Mouse (Mus musculus): ENCODE data around the gene Aff1. TPM values are rescaled to one million over a fixed set of nuclear protein-coding genes. Genes with fewer than 3 reads are reported as not detected.

Gene Aff1
- polyA plus RNA-seq, 2 experiments: 7.0 to 17.1 TPM

DNA sequence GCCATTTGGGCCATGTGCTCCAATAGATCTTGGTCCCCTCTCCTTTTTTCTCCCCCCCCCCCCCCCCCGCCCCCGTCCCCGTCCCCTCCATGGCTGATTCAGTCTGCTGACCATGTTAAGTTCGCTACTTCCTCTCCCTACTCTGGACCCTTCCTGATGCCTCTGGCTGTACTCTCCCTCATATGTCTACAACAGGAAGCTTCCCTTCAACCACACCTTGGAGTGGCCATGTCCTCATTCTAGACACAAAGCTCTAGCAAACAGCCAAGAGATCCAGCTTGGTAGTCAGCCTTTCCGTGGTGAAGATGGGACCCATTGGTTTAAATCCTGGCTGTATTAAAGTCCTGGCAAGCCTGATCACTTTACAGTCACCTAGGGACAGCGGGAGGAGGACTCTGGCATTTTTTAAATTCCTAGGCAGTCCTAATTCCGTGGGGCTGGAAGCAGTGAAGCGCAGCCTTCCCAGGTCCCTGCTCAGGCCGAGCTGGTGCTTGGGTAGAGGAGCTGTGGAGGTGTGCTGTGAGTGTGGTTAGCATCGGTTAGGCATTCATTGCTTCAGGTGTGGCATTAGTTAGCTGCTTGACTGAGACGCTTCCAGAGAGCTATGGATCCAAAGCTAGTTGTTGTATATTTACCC, 144.1 kb downstream of the Aff1 start:
- no peaks in the 10 kb centered on the region for H3K4me1 ChIP-seq (replicated peaks; ENCODE audit: control insufficient read depth in 2 of 2, insufficient read depth in 2 of 2, low read length in 1 of 2)
- no peak for TF ChIP-seq EP300 (IDR thresholded peaks at IDR 0.05; ENCODE audit: low read depth)
- TF ChIP-seq CTCF (IDR thresholded peaks at IDR 0.05; ENCODE audit: low read depth): no peak
- H3K4me2 ChIP-seq (ENCODE audit: low read depth): no peak overlapping the region
- H3K27ac ChIP-seq: no peak overlapping the region
- no peak overlapping the region for H3K4me3 ChIP-seq (ENCODE audit: insufficient read depth in 1 of 2, low read depth in 2 of 2, low read length in 2 of 2)
- WGBS (ENCODE audit: insufficient replicate concordance): 67% methylated on average over 11 of the region's 11 CpGs
- no peak for DNase-seq (ENCODE audit: low read depth in 3 of 3, low spot score in 3 of 3)
- no peak overlapping the region for H3K9ac ChIP-seq (replicated peaks)
- ATAC-seq (ENCODE audit: insufficient read depth): no peak
- H3K36me3 ChIP-seq (replicated peaks; ENCODE audit: control insufficient read depth, insufficient read depth, low read depth): peaks cover 87% of the 10 kb centered on the region
- no peaks in the 10 kb centered on the region for H3K27me3 ChIP-seq (ENCODE audit: control insufficient read depth, insufficient read depth, low read length)
- no peaks in the 10 kb centered on the region for H3K9me3 ChIP-seq (ENCODE audit: control insufficient read depth, low read length)

DNA sequence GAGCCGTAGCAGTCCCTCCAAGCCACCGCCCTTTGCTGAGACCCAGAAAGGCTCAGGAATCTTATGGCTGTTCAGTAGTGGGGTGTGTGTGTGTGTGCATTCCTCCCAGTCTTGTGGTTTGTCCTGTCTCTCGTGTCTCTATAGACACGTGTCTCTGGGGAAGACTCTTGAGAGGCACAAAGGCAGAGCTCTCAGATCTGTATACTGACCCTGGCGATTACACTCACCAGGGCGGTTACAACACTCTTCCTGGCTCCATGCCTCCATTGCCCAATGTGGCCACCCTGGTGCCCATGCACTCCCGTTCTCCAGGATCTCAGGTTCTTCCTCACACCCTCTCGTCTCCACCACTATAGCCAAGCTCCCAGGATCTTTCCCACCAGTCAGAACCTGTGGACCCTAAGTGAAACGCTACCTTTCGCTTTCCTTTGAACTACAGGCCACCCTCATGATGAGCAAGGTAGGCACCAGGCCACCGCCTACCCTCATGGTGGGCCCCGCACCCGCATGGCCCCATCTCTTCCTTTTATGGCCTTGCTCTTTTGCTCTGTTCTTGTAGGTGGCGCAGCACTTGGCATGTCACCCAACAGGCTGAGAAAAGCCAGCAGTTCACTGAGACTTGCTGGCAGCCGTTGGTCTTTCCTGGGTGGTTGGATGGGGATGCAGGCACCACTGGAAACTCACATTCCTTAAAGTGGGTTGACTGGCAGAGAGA, 146.5 kb downstream of the Aff1 start:
- H3K27ac ChIP-seq: no peak overlapping the region
- TF ChIP-seq EP300 (IDR thresholded peaks at IDR 0.05; ENCODE audit: low read depth) (no peak), CTCF (IDR thresholded peaks at IDR 0.05; ENCODE audit: low read depth) (no peak)
- WGBS (ENCODE audit: insufficient replicate concordance): 84% methylated on average over 15 of the region's 15 CpGs

GRCm38 (mm10) chr5:103839265-103839626, 147.1 kb downstream of the Aff1 start:
- Histone ChIP-seq H3K9me3 (ENCODE audit: control insufficient read depth, low read length) (no peaks in the 10 kb centered on the region), H3K36me3 (replicated peaks; ENCODE audit: control insufficient read depth, insufficient read depth, low read depth) (peaks cover 87% of the 10 kb centered on the region), H3K4me1 (replicated peaks; ENCODE audit: control insufficient read depth in 2 of 2, insufficient read depth in 2 of 2, low read length in 1 of 2) (no peaks in the 10 kb centered on the region), H3K4me3 (ENCODE audit: insufficient read depth in 1 of 2, low read depth in 2 of 2, low read length in 2 of 2) (no peak overlapping the region), H3K27ac (no peak overlapping the region), H3K9ac (replicated peaks) (no peak overlapping the region), H3K27me3 (ENCODE audit: control insufficient read depth, insufficient read depth, low read length) (no peaks in the 10 kb centered on the region), H3K4me2 (ENCODE audit: low read depth) (no peak overlapping the region)
- no peak for DNase-seq (ENCODE audit: low read depth in 3 of 3, low spot score in 3 of 3)
- TF ChIP-seq CTCF (IDR thresholded peaks at IDR 0.05; ENCODE audit: low read depth): no peak
- no peak for TF ChIP-seq EP300 (IDR thresholded peaks at IDR 0.05; ENCODE audit: low read depth)
- WGBS (ENCODE audit: insufficient replicate concordance): 81% methylated on average over 3 of the region's 3 CpGs
- no peak for ATAC-seq (ENCODE audit: insufficient read depth)

More for the DNA sequence above, 146.5 kb downstream of the Aff1 start:
- no peaks in the 10 kb centered on the region for H3K27me3 ChIP-seq (ENCODE audit: control insufficient read depth, insufficient read depth, low read length)
- ATAC-seq (ENCODE audit: insufficient read depth) (no peak), DNase-seq (ENCODE audit: low read depth in 3 of 3, low spot score in 3 of 3) (no peak)
- peaks cover 87% of the 10 kb centered on the region for H3K36me3 ChIP-seq (replicated peaks; ENCODE audit: control insufficient read depth, insufficient read depth, low read depth)
- H3K4me2 ChIP-seq (ENCODE audit: low read depth): no peak overlapping the region
- H3K9ac ChIP-seq (replicated peaks): no peak overlapping the region
- H3K4me1 ChIP-seq (replicated peaks; ENCODE audit: control insufficient read depth in 2 of 2, insufficient read depth in 2 of 2, low read length in 1 of 2): no peaks in the 10 kb centered on the region
- no peaks in the 10 kb centered on the region for H3K9me3 ChIP-seq (ENCODE audit: control insufficient read depth, low read length)
- H3K4me3 ChIP-seq (ENCODE audit: insufficient read depth in 1 of 2, low read depth in 2 of 2, low read length in 2 of 2): no peak overlapping the region

GRCm38 (mm10) chr5:103843938-103844337, 151.8 kb downstream of the Aff1 start:
- Histone ChIP-seq H3K4me3 (ENCODE audit: insufficient read depth in 1 of 2, low read depth in 2 of 2, low read length in 2 of 2) (no peak overlapping the region), H3K4me2 (ENCODE audit: low read depth) (no peak overlapping the region), H3K9ac (replicated peaks) (no peak overlapping the region), H3K27me3 (ENCODE audit: control insufficient read depth, insufficient read depth, low read length) (no peaks in the 10 kb centered on the region), H3K9me3 (ENCODE audit: control insufficient read depth, low read length) (no peaks in the 10 kb centered on the region), H3K4me1 (replicated peaks; ENCODE audit: control insufficient read depth in 2 of 2, insufficient read depth in 2 of 2, low read length in 1 of 2) (no peaks in the 10 kb centered on the region), H3K36me3 (replicated peaks; ENCODE audit: control insufficient read depth, insufficient read depth, low read depth) (peaks cover 98% of the 10 kb centered on the region), H3K27ac (no peak overlapping the region)
- no peak for TF ChIP-seq EP300 (IDR thresholded peaks at IDR 0.05; ENCODE audit: low read depth)
- TF ChIP-seq CTCF (IDR thresholded peaks at IDR 0.05; ENCODE audit: low read depth): peak; percentile 69
- DNase-seq (ENCODE audit: low read depth in 3 of 3, low spot score in 3 of 3) (peak in 2 of 3 experiments; percentile 9 to 19), ATAC-seq (ENCODE audit: insufficient read depth) (no peak)
- WGBS (ENCODE audit: insufficient replicate concordance): 31% methylated on average over 1 of the region's 1 CpGs

- H3K9me3 ChIP-seq (ENCODE audit: control insufficient read depth, low read length): no peaks in the 10 kb centered on the region
- WGBS (ENCODE audit: insufficient replicate concordance): 90% methylated on average over 19 of the region's 19 CpGs
- no peak overlapping the region for H3K9ac ChIP-seq (replicated peaks)
- peaks cover 98% of the 10 kb centered on the region for H3K36me3 ChIP-seq (replicated peaks; ENCODE audit: control insufficient read depth, insufficient read depth, low read depth)
- TF ChIP-seq EP300 (IDR thresholded peaks at IDR 0.05; ENCODE audit: low read depth) (no peak), CTCF (IDR thresholded peaks at IDR 0.05; ENCODE audit: low read depth) (no peak)
- no peak overlapping the region for H3K27ac ChIP-seq
- no peak overlapping the region for H3K4me2 ChIP-seq (ENCODE audit: low read depth)
- no peak overlapping the region for H3K4me3 ChIP-seq (ENCODE audit: insufficient read depth in 1 of 2, low read depth in 2 of 2, low read length in 2 of 2)
- ATAC-seq (ENCODE audit: insufficient read depth): no peak
- no peak for DNase-seq (ENCODE audit: low read depth in 3 of 3, low spot score in 3 of 3)
- H3K4me1 ChIP-seq (replicated peaks; ENCODE audit: control insufficient read depth in 2 of 2, insufficient read depth in 2 of 2, low read length in 1 of 2): no peaks in the 10 kb centered on the region
- H3K27me3 ChIP-seq (ENCODE audit: control insufficient read depth, insufficient read depth, low read length): no peaks in the 10 kb centered on the region
Measured at GRCm38 (mm10) chr5:103845418-103846153, 153.4 kb downstream of the Aff1 start.

Measured in liver, embryonic 14.5 days (tissue).